Mouse (Mus musculus): Measurements from ENCODE around the gene Myo10. TPM values are rescaled to one million over a fixed set of nuclear protein-coding genes. Genes with fewer than 3 reads are reported as not detected.

The Myo10 gene
- polyA plus RNA-seq, 1 experiment from 2014 or later: 35.0 TPM

DNA sequence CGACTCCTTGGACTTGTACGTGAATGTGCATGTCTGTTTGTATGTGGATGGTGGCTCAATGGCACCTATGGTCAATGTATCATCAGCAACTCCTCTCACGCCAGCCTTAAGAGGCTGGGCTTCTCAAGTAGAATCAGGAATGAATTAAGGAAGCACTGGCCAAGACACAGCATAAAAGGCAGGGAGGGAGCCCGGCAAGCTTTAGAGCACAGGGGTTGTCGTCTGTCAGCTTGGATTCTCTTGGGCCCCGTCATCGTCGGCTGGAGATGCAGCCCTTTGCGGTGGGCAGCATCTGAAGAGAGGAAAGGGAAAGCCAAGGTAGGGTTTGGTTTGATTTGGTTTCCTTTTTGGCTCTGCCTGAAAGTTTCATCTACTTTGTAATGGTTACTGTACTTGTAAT, 130.7 kb downstream of the Myo10 start:
- Histone ChIP-seq H3K9me3 (no peaks in the 10 kb centered on the region), H3K27ac (peak overlapping the region; percentile 67), H3K4me3 (peak overlapping the region; percentile 26), H3K4me1 (peaks cover 20% of the 10 kb centered on the region), H3K9ac (peak overlapping the region; percentile 18; the same call in 1 of the 2 replicates), H3K4me2 (replicated peaks) (peak overlapping the region; percentile 50), H3K36me3 (no peaks in the 10 kb centered on the region), H3K27me3 (replicated peaks) (no peaks in the 10 kb centered on the region)
- 13% methylated on average over 9 of the region's 9 CpGs for WGBS
- ATAC-seq (ENCODE audit: low FRiP score, low read depth): no peak

GRCm38 (mm10) chr15:25753878-25754277, 131.6 kb downstream of the Myo10 start:
- Histone ChIP-seq H3K4me2 (replicated peaks) (peak overlapping the region; percentile 50), H3K36me3 (no peaks in the 10 kb centered on the region), H3K27ac (peak overlapping the region; percentile 9; the same call in 1 of the 2 replicates), H3K4me3 (peak overlapping the region; percentile 26; the same call in 1 of the 2 replicates), H3K4me1 (peaks cover 29% of the 10 kb centered on the region), H3K27me3 (replicated peaks) (no peaks in the 10 kb centered on the region), H3K9me3 (no peaks in the 10 kb centered on the region), H3K9ac (no peak overlapping the region)
- ATAC-seq (ENCODE audit: low FRiP score, low read depth): peak; percentile 28

DNA sequence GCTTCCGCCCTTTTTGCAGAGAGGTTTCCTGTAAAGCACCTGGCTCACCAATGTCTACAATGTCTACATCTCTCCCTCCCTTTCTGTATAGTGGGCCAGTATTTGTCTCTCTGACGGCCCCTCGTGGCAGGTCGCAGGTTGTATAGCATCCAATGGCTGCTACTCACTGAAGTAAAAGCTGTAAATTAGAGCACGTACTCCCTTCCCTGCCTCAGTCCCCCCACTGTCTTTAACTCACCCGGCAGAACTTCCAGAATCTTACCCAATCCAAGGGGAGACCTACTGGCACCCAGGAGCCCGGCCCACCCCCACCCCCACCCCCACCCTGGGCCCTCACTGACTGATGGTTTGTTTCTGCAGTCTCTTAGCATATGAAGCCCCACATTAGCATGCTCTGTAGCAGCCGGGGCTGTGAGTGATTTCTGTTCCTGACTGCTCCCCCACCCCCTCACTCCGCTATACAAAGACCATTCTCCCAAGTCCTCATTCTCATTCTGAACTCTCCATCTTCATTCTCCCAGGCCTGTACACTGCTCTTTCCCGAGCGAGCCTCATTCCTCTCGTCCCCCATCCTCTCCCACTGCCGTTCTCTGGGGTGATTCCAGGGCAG, 132.1 kb downstream of the Myo10 start:
- peaks cover 35% of the 10 kb centered on the region for H3K4me1 ChIP-seq
- H3K27me3 ChIP-seq (replicated peaks): no peaks in the 10 kb centered on the region

GRCm38 (mm10) chr15:25755536-25755935, 133.2 kb downstream of the Myo10 start:
- no peak for ATAC-seq (ENCODE audit: low FRiP score, low read depth)
- Histone ChIP-seq H3K4me1 (peaks cover 44% of the 10 kb centered on the region), H3K27me3 (replicated peaks) (no peaks in the 10 kb centered on the region), H3K9me3 (no peaks in the 10 kb centered on the region), H3K36me3 (no peaks in the 10 kb centered on the region), H3K4me3 (peak overlapping the region; percentile 26), H3K4me2 (replicated peaks) (peak overlapping the region; percentile 50), H3K27ac (0 out of 2 replicates have a peak overlapping the region, but pooled peaks have one; percentile 22), H3K9ac (0 out of 2 replicates have a peak overlapping the region, but pooled peaks have one; percentile 46)
- WGBS: 42% methylated on average over 6 of the region's 6 CpGs

More for the DNA sequence above, 132.1 kb downstream of the Myo10 start:
- Histone ChIP-seq H3K36me3 (no peaks in the 10 kb centered on the region), H3K27ac (peak overlapping the region; percentile 22), H3K9ac (peak overlapping the region; percentile 46), H3K4me2 (replicated peaks) (peak overlapping the region; percentile 50), H3K9me3 (no peaks in the 10 kb centered on the region), H3K4me3 (peak overlapping the region; percentile 26)
- WGBS: 10% methylated on average over 13 of the region's 13 CpGs
- peak; percentile 85 for ATAC-seq (ENCODE audit: low FRiP score, low read depth)

DNA sequence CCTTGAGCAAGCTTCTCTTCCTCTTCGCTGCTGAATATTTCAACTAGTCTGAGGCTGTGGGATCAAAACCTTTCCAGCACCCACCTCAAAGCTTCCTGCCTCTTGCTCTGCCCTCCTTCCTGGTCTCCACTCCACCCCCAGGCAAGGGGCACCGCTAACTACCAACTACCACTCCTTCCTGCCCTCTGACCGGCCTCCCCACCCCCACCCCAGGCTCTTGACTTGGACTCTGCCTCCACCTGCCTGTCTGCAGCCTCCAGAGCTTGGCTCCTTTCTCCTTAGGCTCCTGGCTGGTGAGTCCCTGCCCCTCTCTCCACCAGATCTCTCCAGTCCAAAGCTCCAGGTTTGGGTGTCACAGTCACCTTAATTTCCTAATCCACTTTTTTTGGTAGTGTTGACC, 133.7 kb downstream of the Myo10 start:
- H3K27ac ChIP-seq: no peak overlapping the region
- H3K9ac ChIP-seq: no peak overlapping the region

DNA sequence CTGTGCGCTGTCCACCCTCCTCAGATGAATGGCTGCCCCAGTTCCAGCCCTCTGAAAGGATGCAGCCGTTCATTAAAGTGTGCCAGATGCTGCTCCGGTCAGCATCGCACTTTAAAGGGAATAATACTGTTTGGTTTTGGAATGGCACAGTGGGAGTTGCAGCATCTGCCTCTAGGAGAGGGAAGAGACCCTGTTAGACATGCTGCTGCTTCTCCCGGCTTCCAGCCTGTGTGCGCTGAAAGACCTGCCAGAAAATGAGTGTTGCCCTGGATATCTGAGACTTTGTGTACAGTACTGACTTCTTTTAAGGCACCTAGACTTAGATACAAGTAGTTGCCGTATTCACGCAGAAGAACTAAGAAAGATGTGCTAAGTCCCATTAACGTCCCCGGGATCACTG, 135.7 kb downstream of the Myo10 start:
- Histone ChIP-seq H3K4me3 (no peak overlapping the region), H3K4me1 (peaks cover 55% of the 10 kb centered on the region), H3K9ac (0 out of 2 replicates have a peak overlapping the region, but pooled peaks have one; percentile 30), H3K27me3 (replicated peaks) (no peaks in the 10 kb centered on the region), H3K36me3 (no peaks in the 10 kb centered on the region), H3K4me2 (replicated peaks) (peak overlapping the region; percentile 45), H3K27ac (peak overlapping the region; percentile 53; the same call in 1 of the 2 replicates), H3K9me3 (no peaks in the 10 kb centered on the region)
- WGBS: 30% methylated on average over 10 of the region's 10 CpGs
- ATAC-seq (ENCODE audit: low FRiP score, low read depth): no peak

More for the DNA sequence above, 133.7 kb downstream of the Myo10 start:
- Histone ChIP-seq H3K4me3 (peak overlapping the region; percentile 16), H3K4me1 (peaks cover 44% of the 10 kb centered on the region), H3K27me3 (replicated peaks) (no peaks in the 10 kb centered on the region), H3K36me3 (no peaks in the 10 kb centered on the region), H3K9me3 (no peaks in the 10 kb centered on the region), H3K4me2 (replicated peaks) (peak overlapping the region; percentile 50)
- WGBS: 34% methylated on average over 3 of the region's 3 CpGs
- ATAC-seq (ENCODE audit: low FRiP score, low read depth): no peak

- H3K9me3 ChIP-seq: no peaks in the 10 kb centered on the region
- H3K27me3 ChIP-seq (replicated peaks): no peaks in the 10 kb centered on the region
- WGBS: 39% methylated on average over 15 of the region's 15 CpGs
- peak overlapping the region; percentile 13; the same call in 1 of the 2 replicates for H3K4me3 ChIP-seq
- peaks cover 59% of the 10 kb centered on the region for H3K4me1 ChIP-seq
- peak overlapping the region; percentile 53; the same call in 1 of the 2 replicates for H3K27ac ChIP-seq
- peak overlapping the region; percentile 30 for H3K9ac ChIP-seq
- no peaks in the 10 kb centered on the region for H3K36me3 ChIP-seq
- H3K4me2 ChIP-seq (replicated peaks): peak overlapping the region; percentile 45
- ATAC-seq (ENCODE audit: low FRiP score, low read depth): no peak
These were observed 136.3 kb downstream of the Myo10 start for GRCm38 (mm10) chr15:25758500-25759086.

DNA sequence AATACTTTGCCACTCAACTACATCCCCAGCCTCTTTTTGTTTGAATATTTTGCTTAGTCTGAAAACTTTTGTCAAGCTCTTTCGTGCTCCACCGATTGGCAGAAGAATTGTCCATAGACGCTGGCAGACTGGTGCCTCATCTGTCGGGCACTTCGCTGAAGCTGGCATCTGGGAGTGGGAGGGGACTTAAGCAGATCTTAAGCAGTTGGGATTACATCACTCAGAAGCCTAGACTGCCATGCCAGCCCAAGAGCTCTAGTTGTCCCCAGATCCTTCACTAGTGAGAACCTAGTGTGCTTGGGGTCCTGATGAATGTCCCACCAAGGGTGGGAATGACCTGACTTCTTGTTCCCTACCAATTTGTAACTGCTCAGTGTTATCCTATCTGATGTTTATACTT, 138.0 kb downstream of the Myo10 start:
- Histone ChIP-seq H3K27me3 (replicated peaks) (no peaks in the 10 kb centered on the region), H3K4me1 (peaks cover 74% of the 10 kb centered on the region), H3K27ac (peak overlapping the region; percentile 53; the same call in 1 of the 2 replicates), H3K9ac (0 out of 2 replicates have a peak overlapping the region, but pooled peaks have one; percentile 38), H3K4me3 (no peak overlapping the region), H3K4me2 (replicated peaks) (peak overlapping the region; percentile 45), H3K9me3 (no peaks in the 10 kb centered on the region), H3K36me3 (no peaks in the 10 kb centered on the region)
- 60% methylated on average over 5 of the region's 5 CpGs for WGBS
- ATAC-seq (ENCODE audit: low FRiP score, low read depth): no peak

GRCm38 (mm10) chr15:25761049-25761448, 138.7 kb downstream of the Myo10 start:
- 45% methylated on average over 2 of the region's 2 CpGs for WGBS
- peak overlapping the region; percentile 43 for H3K4me2 ChIP-seq (replicated peaks)
- H3K9me3 ChIP-seq: no peaks in the 10 kb centered on the region
- no peak overlapping the region for H3K4me3 ChIP-seq
- H3K9ac ChIP-seq: no peak overlapping the region
- H3K4me1 ChIP-seq: peaks cover 77% of the 10 kb centered on the region
- H3K27me3 ChIP-seq (replicated peaks): no peaks in the 10 kb centered on the region
- peak overlapping the region; percentile 54; the same call in 1 of the 2 replicates for H3K27ac ChIP-seq
- no peak for ATAC-seq (ENCODE audit: low FRiP score, low read depth)
- no peaks in the 10 kb centered on the region for H3K36me3 ChIP-seq

DNA sequence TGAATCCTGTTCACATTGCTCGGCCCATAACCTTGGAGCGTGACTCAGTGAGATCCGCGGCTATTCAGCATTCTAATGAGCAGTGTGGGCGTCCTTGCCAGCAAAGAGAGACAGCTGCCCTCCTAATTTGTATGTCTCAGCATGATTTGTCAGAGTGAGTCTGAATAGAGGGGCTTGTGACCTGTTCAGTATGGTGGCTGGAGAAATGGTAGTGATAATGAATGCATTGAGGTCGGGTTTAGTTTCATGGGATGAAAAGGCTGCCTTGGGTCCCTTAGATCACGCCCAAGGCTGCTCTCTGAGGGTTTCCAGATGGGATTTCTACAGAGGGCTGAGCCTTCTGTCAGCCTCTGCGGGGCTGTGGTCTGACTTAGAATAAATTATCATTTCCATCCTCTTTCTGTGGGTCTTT, 139.5 kb downstream of the Myo10 start:
- Histone ChIP-seq H3K9me3 (no peaks in the 10 kb centered on the region), H3K4me1 (peaks cover 74% of the 10 kb centered on the region), H3K27ac (peak overlapping the region; percentile 69), H3K27me3 (replicated peaks) (no peaks in the 10 kb centered on the region), H3K4me3 (no peak overlapping the region), H3K4me2 (replicated peaks) (peak overlapping the region; percentile 43), H3K36me3 (no peaks in the 10 kb centered on the region), H3K9ac (no peak overlapping the region)
- WGBS: 6% methylated on average over 8 of the region's 8 CpGs
- peak; percentile 85 for ATAC-seq (ENCODE audit: low FRiP score, low read depth)

- Histone ChIP-seq H3K4me2 (replicated peaks) (peak overlapping the region; percentile 43), H3K27ac (peak overlapping the region; percentile 69), H3K4me1 (peaks cover 74% of the 10 kb centered on the region), H3K9me3 (no peaks in the 10 kb centered on the region), H3K27me3 (replicated peaks) (no peaks in the 10 kb centered on the region), H3K36me3 (no peaks in the 10 kb centered on the region), H3K4me3 (no peak overlapping the region), H3K9ac (no peak overlapping the region)
- WGBS: 6% methylated on average over 8 of the region's 8 CpGs
- ATAC-seq (ENCODE audit: low FRiP score, low read depth): peak; percentile 72
These were observed 140.0 kb downstream of the Myo10 start for GRCm38 (mm10) chr15:25762306-25762705.

- Histone ChIP-seq H3K9ac (no peak overlapping the region), H3K27me3 (replicated peaks) (no peaks in the 10 kb centered on the region), H3K9me3 (no peaks in the 10 kb centered on the region), H3K4me3 (no peak overlapping the region), H3K4me2 (replicated peaks) (peak overlapping the region; percentile 43), H3K4me1 (peaks cover 75% of the 10 kb centered on the region), H3K36me3 (no peaks in the 10 kb centered on the region), H3K27ac (peak overlapping the region; percentile 69)
- WGBS: 37% methylated on average over 7 of the region's 7 CpGs
- ATAC-seq (ENCODE audit: low FRiP score, low read depth): no peak
These were observed 140.8 kb downstream of the Myo10 start for GRCm38 (mm10) chr15:25763106-25763505.
